Mouse (Mus musculus): ENCODE results near the gene Ly9. TPM values are rescaled to one million over a fixed set of nuclear protein-coding genes. Genes with fewer than 3 reads are reported as not detected.

The Ly9 gene
- polyA plus RNA-seq, 1 experiment from 2014 or later = not detected

DNA sequence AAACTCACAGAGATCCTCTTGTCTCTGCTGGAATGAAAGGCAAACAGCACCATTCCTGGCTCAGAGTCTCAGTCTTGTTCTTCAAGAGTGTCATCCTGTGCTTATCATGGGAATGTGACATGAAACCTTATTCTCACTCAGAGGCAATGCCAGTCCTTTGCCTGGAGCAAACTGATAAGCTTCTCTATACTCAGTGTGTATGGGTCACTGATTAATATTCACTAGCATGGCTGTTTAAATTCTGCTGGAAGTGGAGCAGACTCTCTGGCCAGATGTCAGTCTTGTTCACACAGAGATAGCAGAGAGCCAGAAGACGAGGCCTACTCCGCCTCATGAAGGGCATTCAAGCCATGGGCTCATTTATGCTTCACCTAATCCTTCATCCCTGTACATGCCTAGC, 22.6 kb downstream of the Ly9 start:
- H3K4me2 ChIP-seq (ENCODE audit: low read depth, low read length) = no peak overlapping the region
- H3K9ac ChIP-seq (replicated peaks; ENCODE audit: low read length) = no peak overlapping the region
- no peak overlapping the region for H3K27ac ChIP-seq (replicated peaks; ENCODE audit: low read depth, low read length)
- no peak for DNase-seq (ENCODE audit: low spot score)
- no peak for ATAC-seq (replicated peaks; ENCODE audit: insufficient number of reproducible peaks, low FRiP score, low TSS enrichment, low read depth)
- WGBS = 81% methylated on average over 2 of the region's 2 CpGs
- no peak overlapping the region for H3K4me3 ChIP-seq (ENCODE audit: low read depth, low read length)
- H3K9me3 ChIP-seq (replicated peaks; ENCODE audit: control insufficient read depth, low read length) = no peaks in the 10 kb centered on the region
- no peaks in the 10 kb centered on the region for H3K36me3 ChIP-seq (replicated peaks; ENCODE audit: control insufficient read depth, insufficient read depth, low read depth, low read length)
- H3K4me1 ChIP-seq (ENCODE audit: control insufficient read depth, insufficient read depth, low read length) = no peaks in the 10 kb centered on the region
- H3K27me3 ChIP-seq (ENCODE audit: control insufficient read depth, insufficient read depth, low read length) = no peaks in the 10 kb centered on the region

DNA sequence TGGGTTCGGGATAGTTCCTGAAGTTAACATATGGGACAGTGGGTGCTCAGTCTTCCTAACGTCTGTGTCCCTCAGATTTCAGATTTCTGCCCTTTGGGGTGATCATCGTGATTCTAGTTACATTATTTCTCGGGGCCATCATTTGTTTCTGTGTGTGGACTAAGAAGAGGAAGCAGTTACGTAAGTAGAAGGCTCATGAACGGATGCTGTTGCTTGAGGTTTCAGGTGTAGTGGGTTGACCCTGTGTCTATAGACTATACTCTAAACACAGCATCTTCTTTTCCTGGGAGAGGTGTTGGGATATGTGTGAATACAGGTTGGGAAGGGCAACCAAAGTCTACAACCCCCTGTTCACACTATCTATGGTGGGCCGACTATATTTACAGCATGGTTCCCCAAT, 30.0 kb downstream of the Ly9 start:
- H3K36me3 ChIP-seq (replicated peaks; ENCODE audit: control insufficient read depth, insufficient read depth, low read depth, low read length) = no peaks in the 10 kb centered on the region
- no peak overlapping the region for H3K27ac ChIP-seq (replicated peaks; ENCODE audit: low read depth, low read length)
- H3K4me2 ChIP-seq (ENCODE audit: low read depth, low read length) = no peak overlapping the region
- DNase-seq (ENCODE audit: low spot score) (no peak), ATAC-seq (replicated peaks; ENCODE audit: insufficient number of reproducible peaks, low FRiP score, low TSS enrichment, low read depth) (no peak)
- 75% methylated on average over 7 of the region's 7 CpGs for WGBS
- no peaks in the 10 kb centered on the region for H3K9me3 ChIP-seq (replicated peaks; ENCODE audit: control insufficient read depth, low read length)
- no peak overlapping the region for H3K9ac ChIP-seq (replicated peaks; ENCODE audit: low read length)
- no peak overlapping the region for H3K4me3 ChIP-seq (ENCODE audit: low read depth, low read length)
- no peaks in the 10 kb centered on the region for H3K27me3 ChIP-seq (ENCODE audit: control insufficient read depth, insufficient read depth, low read length)
- H3K4me1 ChIP-seq (ENCODE audit: control insufficient read depth, insufficient read depth, low read length) = no peaks in the 10 kb centered on the region

DNA sequence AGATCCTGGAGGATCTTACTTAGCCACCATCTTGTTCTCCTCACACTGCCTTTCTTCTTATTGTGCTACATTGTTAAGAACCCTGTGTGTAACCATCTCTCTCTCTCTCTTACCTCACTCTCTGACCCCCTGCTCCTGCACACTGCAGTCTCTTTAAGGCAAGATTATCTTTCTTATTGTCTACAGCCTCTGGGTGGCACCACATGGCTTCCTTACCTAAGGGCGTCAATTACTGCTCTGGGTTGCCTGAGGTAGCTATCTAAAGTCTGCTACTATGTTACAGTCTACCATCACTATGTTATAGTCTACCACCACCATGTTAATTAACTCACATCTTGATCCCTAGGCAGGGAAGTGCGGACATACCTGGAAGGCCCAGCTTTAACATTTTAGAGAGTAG, 38.8 kb downstream of the Ly9 start:
- Histone ChIP-seq H3K27ac (replicated peaks; ENCODE audit: low read depth, low read length) (no peak overlapping the region; the same call in 1 of the 2 replicates), H3K36me3 (replicated peaks; ENCODE audit: control insufficient read depth, insufficient read depth, low read depth, low read length) (no peaks in the 10 kb centered on the region), H3K27me3 (ENCODE audit: control insufficient read depth, insufficient read depth, low read length) (no peaks in the 10 kb centered on the region), H3K4me3 (ENCODE audit: low read depth, low read length) (no peak overlapping the region), H3K4me2 (ENCODE audit: low read depth, low read length) (no peak overlapping the region), H3K4me1 (ENCODE audit: control insufficient read depth, insufficient read depth, low read length) (no peaks in the 10 kb centered on the region), H3K9ac (replicated peaks; ENCODE audit: low read length) (no peak overlapping the region), H3K9me3 (replicated peaks; ENCODE audit: control insufficient read depth, low read length) (no peaks in the 10 kb centered on the region)
- no peak for DNase-seq (ENCODE audit: low spot score)
- 57% methylated on average over 2 of the region's 2 CpGs for WGBS
- no peak for ATAC-seq (replicated peaks; ENCODE audit: insufficient number of reproducible peaks, low FRiP score, low TSS enrichment, low read depth)

DNA sequence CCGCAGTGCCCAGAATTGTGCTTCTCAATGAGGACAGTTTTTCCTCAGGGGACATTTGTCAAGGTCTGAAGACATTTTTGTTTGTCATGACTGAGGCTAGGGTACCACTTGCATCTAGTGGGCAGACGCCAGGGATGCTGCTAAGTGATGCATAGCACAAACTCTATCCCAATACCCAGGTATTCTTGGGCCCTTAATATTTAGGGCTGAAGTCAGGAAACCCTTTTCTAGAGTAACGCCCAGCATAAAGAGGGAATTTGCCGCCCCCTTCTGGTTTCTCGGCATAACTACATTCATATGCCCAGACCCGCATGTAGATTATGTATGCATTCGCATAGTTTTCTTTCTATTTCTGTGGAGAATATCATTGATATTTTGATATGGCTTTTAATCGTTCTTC, 40.4 kb downstream of the Ly9 start:
- Histone ChIP-seq H3K36me3 (replicated peaks; ENCODE audit: control insufficient read depth, insufficient read depth, low read depth, low read length) (no peaks in the 10 kb centered on the region), H3K4me1 (ENCODE audit: control insufficient read depth, insufficient read depth, low read length) (no peaks in the 10 kb centered on the region), H3K27me3 (ENCODE audit: control insufficient read depth, insufficient read depth, low read length) (no peaks in the 10 kb centered on the region), H3K4me3 (ENCODE audit: low read depth, low read length) (no peak overlapping the region), H3K9ac (replicated peaks; ENCODE audit: low read length) (no peak overlapping the region), H3K9me3 (replicated peaks; ENCODE audit: control insufficient read depth, low read length) (no peaks in the 10 kb centered on the region), H3K27ac (replicated peaks; ENCODE audit: low read depth, low read length) (no peak overlapping the region), H3K4me2 (ENCODE audit: low read depth, low read length) (no peak overlapping the region)
- 0 out of 2 replicates have a peak, but pooled peaks have one; percentile 20 for ATAC-seq (replicated peaks; ENCODE audit: insufficient number of reproducible peaks, low FRiP score, low TSS enrichment, low read depth)
- peak; percentile 75 for DNase-seq (ENCODE audit: low spot score)
- WGBS = 21% methylated on average over 8 of the region's 8 CpGs

DNA sequence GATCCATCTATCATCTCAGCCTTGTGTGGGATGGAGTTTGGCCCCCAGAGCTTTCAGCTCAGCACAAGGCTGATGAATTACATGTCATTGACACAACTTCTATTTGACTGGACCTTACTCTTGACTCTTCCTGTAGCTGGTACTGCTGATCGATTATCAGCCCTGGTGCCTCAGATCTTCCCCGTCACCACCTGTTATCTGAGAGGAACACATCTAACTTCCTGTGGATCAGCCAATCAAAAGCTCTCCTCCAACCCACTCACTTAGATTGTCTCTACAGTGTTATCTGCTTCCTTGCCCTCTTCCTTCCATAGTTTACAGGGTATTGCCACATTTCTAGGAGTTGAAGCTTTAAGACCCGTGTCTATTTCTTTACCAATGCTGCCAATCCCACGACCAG, 41.3 kb downstream of the Ly9 start:
- no peaks in the 10 kb centered on the region for H3K36me3 ChIP-seq (replicated peaks; ENCODE audit: control insufficient read depth, insufficient read depth, low read depth, low read length)
- no peak overlapping the region for H3K4me2 ChIP-seq (ENCODE audit: low read depth, low read length)
- H3K4me3 ChIP-seq (ENCODE audit: low read depth, low read length) = no peak overlapping the region
- H3K27ac ChIP-seq (replicated peaks; ENCODE audit: low read depth, low read length) = no peak overlapping the region
- no peaks in the 10 kb centered on the region for H3K27me3 ChIP-seq (ENCODE audit: control insufficient read depth, insufficient read depth, low read length)
- no peaks in the 10 kb centered on the region for H3K9me3 ChIP-seq (replicated peaks; ENCODE audit: control insufficient read depth, low read length)
- DNase-seq (ENCODE audit: low spot score) = no peak
- ATAC-seq (replicated peaks; ENCODE audit: insufficient number of reproducible peaks, low FRiP score, low TSS enrichment, low read depth) = no peak
- 70% methylated on average over 4 of the region's 4 CpGs for WGBS
- H3K4me1 ChIP-seq (ENCODE audit: control insufficient read depth, insufficient read depth, low read length) = no peaks in the 10 kb centered on the region
- H3K9ac ChIP-seq (replicated peaks; ENCODE audit: low read length) = no peak overlapping the region

DNA sequence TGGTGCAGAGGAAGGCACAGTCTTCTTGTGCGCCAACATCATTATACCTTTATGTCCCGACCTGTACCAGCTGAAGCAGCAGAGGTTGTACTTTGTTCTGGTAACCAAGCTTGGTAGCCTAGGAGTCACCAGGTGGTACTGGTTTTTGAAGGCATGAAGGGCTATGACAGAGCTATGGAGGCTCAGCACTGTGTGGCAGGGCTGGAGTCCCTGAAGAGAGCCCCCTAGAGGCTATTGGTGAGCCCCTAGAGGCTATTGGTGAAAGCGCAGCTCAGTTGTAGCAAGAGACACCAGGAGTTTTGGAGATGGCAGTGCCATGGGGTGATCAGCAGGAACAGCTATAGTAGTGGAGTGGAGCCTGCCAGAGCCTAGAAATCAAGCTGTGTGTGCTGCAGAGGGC, 43.0 kb downstream of the Ly9 start:
- no peaks in the 10 kb centered on the region for H3K9me3 ChIP-seq (replicated peaks; ENCODE audit: control insufficient read depth, low read length)
- WGBS = 61% methylated on average over 3 of the region's 3 CpGs
- no peak overlapping the region for H3K9ac ChIP-seq (replicated peaks; ENCODE audit: low read length)
- no peak overlapping the region for H3K27ac ChIP-seq (replicated peaks; ENCODE audit: low read depth, low read length)
- DNase-seq (ENCODE audit: low spot score) (peak; percentile 61), ATAC-seq (replicated peaks; ENCODE audit: insufficient number of reproducible peaks, low FRiP score, low TSS enrichment, low read depth) (no peak)
- H3K4me1 ChIP-seq (ENCODE audit: control insufficient read depth, insufficient read depth, low read length) = no peaks in the 10 kb centered on the region
- H3K27me3 ChIP-seq (ENCODE audit: control insufficient read depth, insufficient read depth, low read length) = no peaks in the 10 kb centered on the region
- no peak overlapping the region for H3K4me2 ChIP-seq (ENCODE audit: low read depth, low read length)
- no peaks in the 10 kb centered on the region for H3K36me3 ChIP-seq (replicated peaks; ENCODE audit: control insufficient read depth, insufficient read depth, low read depth, low read length)
- no peak overlapping the region for H3K4me3 ChIP-seq (ENCODE audit: low read depth, low read length)

DNA sequence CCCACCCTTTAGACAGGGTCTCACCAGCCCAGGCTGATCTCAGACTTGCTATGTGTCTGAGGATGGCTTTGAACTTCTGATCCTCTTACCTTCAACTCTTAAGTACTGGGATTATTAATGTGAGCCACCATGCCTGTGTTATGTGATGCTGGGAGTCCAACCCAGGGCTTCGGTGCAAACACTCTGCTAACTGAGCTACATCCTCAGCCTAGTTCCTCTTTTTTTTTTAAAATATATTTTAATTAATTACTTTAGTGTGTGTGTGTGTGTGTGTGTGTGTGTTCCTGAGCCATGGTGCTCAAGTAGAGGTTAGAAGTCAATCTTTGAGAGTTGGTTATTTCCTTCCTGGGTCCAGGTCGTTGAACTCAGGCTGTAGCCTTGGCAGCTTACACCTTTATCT, 44.2 kb downstream of the Ly9 start:
- DNase-seq (ENCODE audit: low spot score) (no peak), ATAC-seq (replicated peaks; ENCODE audit: insufficient number of reproducible peaks, low FRiP score, low TSS enrichment, low read depth) (no peak)
- Histone ChIP-seq H3K9me3 (replicated peaks; ENCODE audit: control insufficient read depth, low read length) (no peaks in the 10 kb centered on the region), H3K9ac (replicated peaks; ENCODE audit: low read length) (no peak overlapping the region), H3K4me3 (ENCODE audit: low read depth, low read length) (no peak overlapping the region), H3K4me2 (ENCODE audit: low read depth, low read length) (no peak overlapping the region), H3K27me3 (ENCODE audit: control insufficient read depth, insufficient read depth, low read length) (no peaks in the 10 kb centered on the region), H3K4me1 (ENCODE audit: control insufficient read depth, insufficient read depth, low read length) (no peaks in the 10 kb centered on the region), H3K27ac (replicated peaks; ENCODE audit: low read depth, low read length) (no peak overlapping the region), H3K36me3 (replicated peaks; ENCODE audit: control insufficient read depth, insufficient read depth, low read depth, low read length) (no peaks in the 10 kb centered on the region)
- WGBS = 84% methylated on average over 2 of the region's 2 CpGs

DNA sequence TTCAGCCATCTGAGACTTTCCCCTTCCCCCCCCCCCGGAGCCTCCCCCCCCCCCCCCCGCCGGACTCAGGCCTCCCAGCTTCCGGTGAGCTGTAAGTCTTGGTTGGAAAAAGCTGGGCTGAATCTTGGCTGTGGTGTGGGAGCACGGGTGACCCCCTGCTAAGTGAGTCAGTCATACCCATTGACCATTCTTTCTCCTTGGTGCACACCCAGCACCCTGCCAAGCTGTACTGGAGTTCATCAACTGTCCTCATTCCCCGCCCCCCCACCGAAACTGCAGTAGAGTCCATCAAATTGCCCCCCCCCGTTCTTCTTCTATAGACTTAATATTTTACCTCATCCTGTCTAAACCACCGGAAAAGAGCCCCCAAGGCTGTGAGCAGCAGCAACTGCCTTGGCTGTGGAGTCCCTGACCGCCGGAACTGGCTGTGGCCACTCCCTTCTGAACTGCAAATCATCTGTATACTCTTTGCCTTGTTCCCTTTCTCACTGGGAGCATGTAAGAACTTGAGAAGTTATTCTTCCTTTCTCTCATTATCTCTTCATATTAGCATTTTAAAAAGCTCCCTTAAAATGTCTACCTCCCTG, 45.5 kb downstream of the Ly9 start:
- DNase-seq (ENCODE audit: low spot score) (no peak), ATAC-seq (replicated peaks; ENCODE audit: insufficient number of reproducible peaks, low FRiP score, low TSS enrichment, low read depth) (no peak)
- WGBS = 71% methylated on average over 8 of the region's 11 CpGs
- no peak overlapping the region for H3K27ac ChIP-seq (replicated peaks; ENCODE audit: low read depth, low read length)
- H3K27me3 ChIP-seq (ENCODE audit: control insufficient read depth, insufficient read depth, low read length) = no peaks in the 10 kb centered on the region
- no peaks in the 10 kb centered on the region for H3K36me3 ChIP-seq (replicated peaks; ENCODE audit: control insufficient read depth, insufficient read depth, low read depth, low read length)
- no peak overlapping the region for H3K4me3 ChIP-seq (ENCODE audit: low read depth, low read length)
- H3K9me3 ChIP-seq (replicated peaks; ENCODE audit: control insufficient read depth, low read length) = no peaks in the 10 kb centered on the region
- no peak overlapping the region for H3K9ac ChIP-seq (replicated peaks; ENCODE audit: low read length)
- H3K4me1 ChIP-seq (ENCODE audit: control insufficient read depth, insufficient read depth, low read length) = no peaks in the 10 kb centered on the region
- no peak overlapping the region for H3K4me2 ChIP-seq (ENCODE audit: low read depth, low read length)
